Mouse (Mus musculus) liver, embryonic 13.5 days (tissue): ENCODE data around the gene Lyl1. TPM values are rescaled to one million over a fixed set of nuclear protein-coding genes. Genes with fewer than 3 reads are reported as not detected.
A peak's percentile ranks its signal among the peaks of the same experiment; 100 is the strongest.

Source experiments
- ATAC-seq: fragments of 200-750 bp; cut with Nextera tagmentation; 2 replicates; pipeline ENCODE4 v1.8.0; 2017; ENCODE audit warnings: low read depth, mild to moderate bottlenecking, moderate number of reproducible peaks, moderate library complexity
- DNase-seq: peaks from one replicate; pipeline ENCODE4 v3.0.0; 2022
- H3K27ac ChIP-seq: fragments of 300-500 bp; sonication (generic); 2 replicates; pipeline ENCODE4 v1.5.1; 2015; ENCODE audit warnings: moderate library complexity, mild to moderate bottlenecking, inconsistent platforms
- H3K27me3 ChIP-seq: fragments of 300-500 bp; sonication (generic); 2 replicates; pipeline ENCODE4 v1.6.1; 2015; ENCODE audit warnings: mild to moderate bottlenecking, inconsistent platforms
- H3K36me3 ChIP-seq: fragments of 300-500 bp; sonication (generic); 2 replicates; pipeline ENCODE4 v1.6.1; 2015; ENCODE audit warnings: mild to moderate bottlenecking, inconsistent platforms
- H3K4me1 ChIP-seq: fragments of 300-500 bp; sonication (generic); replicated peaks from 2 replicates; pipeline ENCODE4 v1.6.1; 2015; ENCODE audit warnings: inconsistent platforms
- H3K4me2 ChIP-seq: fragments of 300-500 bp; sonication (generic); 2 replicates; pipeline ENCODE4 v1.6.1; 2015; ENCODE audit warnings: inconsistent platforms, mild to moderate bottlenecking, moderate library complexity
- H3K4me3 ChIP-seq: fragments of 300-500 bp; sonication (generic); replicated peaks from 2 replicates; pipeline ENCODE4 v1.5.1; 2015; ENCODE audit warnings: mild to moderate bottlenecking, inconsistent platforms
- H3K9ac ChIP-seq: fragments of 300-500 bp; sonication (generic); 2 replicates; pipeline ENCODE4 v1.6.1; 2015; ENCODE audit warnings: mild to moderate bottlenecking, inconsistent platforms
- H3K9me3 ChIP-seq: fragments of 300-500 bp; sonication (generic); replicated peaks from 2 replicates; pipeline ENCODE4 v1.6.1; 2016; ENCODE audit warnings: inconsistent platforms
- WGBS: fragments of 180-500 bp; shearing (Covaris S2); methylation state at CpG from one replicate; pipeline ENCODE4 v1.1.7; 2015; ENCODE audit not compliant: insufficient replicate concordance; 5-methylcytosine and 5-hydroxymethylcytosine counted together
- polyA plus RNA-seq: library from polyadenylated mRNA; unstranded; fragments of >200 nt; fragmentation: Nextera tagmentation; extraction: Ambion mirVana; gene quantifications from 2 replicates; pipeline ENCODE4 v1.2.1, GENCODE M21; 2015

Lyl1 gene
- polyA plus RNA-seq, 1 experiment from 2014 or later = 61.3 TPM

GRCm38 (mm10) chr8:84704867-84705831, 3.9 kb downstream of the Lyl1 start:
- Histone ChIP-seq H3K9ac (peak overlapping the region; percentile 98), H3K4me3 (peak overlapping the region; percentile 88), H3K36me3 (peaks cover 22% of the 10 kb centered on the region), H3K9me3 (no peaks in the 10 kb centered on the region), H3K27ac (peak overlapping the region; percentile 98), H3K4me1 (peaks cover 79% of the 10 kb centered on the region), H3K4me2 (peak overlapping the region; percentile 95), H3K27me3 (peaks cover 26% of the 10 kb centered on the region)
- under 1% methylated on average over 61 of the region's 61 CpGs for WGBS
- ATAC-seq (0 out of 2 replicates have a peak, but pooled peaks have one; percentile 6), DNase-seq (peak; percentile 73)

DNA sequence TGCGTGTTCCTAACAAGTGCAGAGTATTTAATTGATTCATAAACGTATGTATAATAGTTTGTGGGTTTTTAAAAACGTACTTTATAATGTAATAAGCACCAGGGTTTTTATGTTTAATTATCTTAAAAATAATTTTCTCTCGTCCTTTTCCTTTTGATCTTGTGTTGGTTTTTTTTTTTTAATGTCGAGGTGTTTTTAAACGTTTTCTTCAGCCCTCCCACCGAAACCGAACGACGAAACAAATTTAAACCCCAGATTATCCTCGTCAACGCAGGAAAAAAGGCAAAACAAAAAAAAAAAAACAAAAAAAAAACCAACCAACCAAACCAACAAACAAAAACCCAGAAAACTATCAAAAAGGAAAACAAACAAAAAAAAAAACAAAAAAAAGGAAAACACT, 4.7 kb downstream of the Lyl1 start:
- Histone ChIP-seq H3K27ac (peak overlapping the region; percentile 98), H3K4me1 (peaks cover 71% of the 10 kb centered on the region), H3K4me2 (peak overlapping the region; percentile 95), H3K4me3 (peak overlapping the region; percentile 88), H3K36me3 (peaks cover 22% of the 10 kb centered on the region), H3K27me3 (peaks cover 27% of the 10 kb centered on the region), H3K9ac (peak overlapping the region; percentile 98), H3K9me3 (no peaks in the 10 kb centered on the region)
- DNase-seq = no peak
- WGBS = under 1% methylated on average over 12 of the region's 12 CpGs
- no peak for ATAC-seq

GRCm38 (mm10) chr8:84706610-84707266, 5.5 kb downstream of the Lyl1 start:
- Histone ChIP-seq H3K4me1 (peaks cover 70% of the 10 kb centered on the region), H3K27me3 (peaks cover 35% of the 10 kb centered on the region), H3K4me2 (peak overlapping the region; percentile 95), H3K9me3 (no peaks in the 10 kb centered on the region), H3K9ac (peak overlapping the region; percentile 98), H3K27ac (peak overlapping the region; percentile 98), H3K4me3 (peak overlapping the region; percentile 88), H3K36me3 (peaks cover 22% of the 10 kb centered on the region)
- WGBS = under 1% methylated on average over 43 of the region's 45 CpGs
- ATAC-seq (no peak), DNase-seq (peak; percentile 48)

- H3K27ac ChIP-seq = peak overlapping the region; percentile 98
- peaks cover 77% of the 10 kb centered on the region for H3K4me1 ChIP-seq
- peaks cover 21% of the 10 kb centered on the region for H3K36me3 ChIP-seq
- ATAC-seq (peak; percentile 33), DNase-seq (peak; percentile 81)
- WGBS = 4% methylated on average over 22 of the region's 22 CpGs
- peaks cover 42% of the 10 kb centered on the region for H3K27me3 ChIP-seq
- no peaks in the 10 kb centered on the region for H3K9me3 ChIP-seq
- H3K9ac ChIP-seq = peak overlapping the region; percentile 98
- peak overlapping the region; percentile 95 for H3K4me2 ChIP-seq
- peak overlapping the region; percentile 88 for H3K4me3 ChIP-seq
These were observed 6.1 kb downstream of the Lyl1 start for GRCm38 (mm10) chr8:84707267-84707883.

GRCm38 (mm10) chr8:84708071-84708541, 6.8 kb downstream of the Lyl1 start:
- no peak for ATAC-seq
- Histone ChIP-seq H3K27ac (peak overlapping the region; percentile 98), H3K36me3 (peaks cover 14% of the 10 kb centered on the region), H3K9ac (peak overlapping the region; percentile 98), H3K9me3 (no peaks in the 10 kb centered on the region), H3K4me3 (peak overlapping the region; percentile 88), H3K27me3 (peaks cover 44% of the 10 kb centered on the region), H3K4me2 (peak overlapping the region; percentile 95), H3K4me1 (peaks cover 81% of the 10 kb centered on the region)
- WGBS = 6% methylated on average over 15 of the region's 15 CpGs
- no peak for DNase-seq

DNA sequence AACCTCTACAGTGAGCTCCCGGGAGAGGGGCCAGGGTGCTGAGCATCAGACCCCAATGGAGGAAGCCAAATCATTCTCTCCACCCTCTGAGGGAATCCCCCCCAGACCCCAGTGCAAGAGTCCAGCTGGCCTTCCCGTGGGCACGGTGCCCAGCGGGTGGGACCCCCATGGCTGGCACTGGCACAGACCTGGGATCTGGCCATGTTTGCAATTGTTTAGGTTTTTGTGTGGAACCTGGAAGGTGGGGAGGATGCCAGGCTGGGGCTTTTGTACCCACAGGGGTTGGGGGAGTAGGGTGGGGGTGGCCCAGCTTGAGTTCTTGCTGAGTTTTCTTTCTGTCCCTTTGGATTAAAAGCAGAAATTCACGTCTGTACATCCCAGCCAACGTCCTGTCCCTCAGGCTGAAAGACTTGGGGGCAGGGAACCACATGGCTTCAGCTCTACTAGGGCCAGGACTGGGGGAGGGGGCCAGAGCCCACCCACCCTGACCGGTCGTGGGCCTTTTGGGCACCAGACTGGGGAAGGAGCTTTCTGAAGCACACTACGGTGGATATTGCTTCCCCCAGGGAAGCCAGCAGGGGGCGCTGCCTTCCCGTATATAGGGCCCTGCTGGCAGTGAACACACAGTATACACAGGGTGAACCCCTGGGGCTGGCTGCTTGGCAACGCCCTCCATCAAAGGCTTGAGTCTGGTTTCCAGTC, 7.7 kb downstream of the Lyl1 start:
- H3K4me2 ChIP-seq = peak overlapping the region; percentile 95
- peak; percentile 41 for ATAC-seq
- WGBS = 17% methylated on average over 12 of the region's 12 CpGs
- H3K27ac ChIP-seq = 0 out of 2 replicates have a peak overlapping the region, but pooled peaks have one; percentile 66
- peaks cover 80% of the 10 kb centered on the region for H3K4me1 ChIP-seq
- H3K9ac ChIP-seq = peak overlapping the region; percentile 98; the same call in 1 of the 2 replicates
- H3K27me3 ChIP-seq = peaks cover 52% of the 10 kb centered on the region
- H3K4me3 ChIP-seq = no peak overlapping the region
- peak; percentile 82 for DNase-seq
- H3K9me3 ChIP-seq = no peaks in the 10 kb centered on the region
- H3K36me3 ChIP-seq = peaks cover 5% of the 10 kb centered on the region

DNA sequence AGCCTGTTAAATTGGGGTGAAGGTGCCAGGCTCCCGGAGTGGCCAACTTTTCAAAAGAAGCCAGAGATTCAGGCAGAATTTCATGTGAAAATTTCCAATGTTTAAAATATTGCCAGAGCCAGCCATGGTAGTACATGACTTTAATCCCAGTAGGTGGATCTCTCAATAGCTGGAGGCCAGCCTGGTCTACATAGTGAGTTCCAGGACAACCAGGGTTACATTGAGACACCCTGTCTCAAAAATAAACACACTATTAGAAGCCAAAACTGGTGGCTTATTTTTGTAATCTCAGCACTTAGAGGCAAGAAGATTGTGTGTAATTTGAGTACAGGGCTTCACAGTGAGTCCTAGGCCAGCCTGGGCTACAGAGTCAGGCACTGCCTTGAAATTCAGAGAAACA, 8.7 kb downstream of the Lyl1 start:
- WGBS = 89% methylated on average over 1 of the region's 1 CpGs
- Histone ChIP-seq H3K36me3 (no peaks in the 10 kb centered on the region), H3K4me1 (peaks cover 78% of the 10 kb centered on the region), H3K9ac (no peak overlapping the region), H3K9me3 (no peaks in the 10 kb centered on the region), H3K4me2 (no peak overlapping the region), H3K27me3 (peaks cover 62% of the 10 kb centered on the region), H3K27ac (peak overlapping the region; percentile 66), H3K4me3 (no peak overlapping the region)
- DNase-seq (no peak), ATAC-seq (no peak)

GRCm38 (mm10) chr8:84711312-84711711, 10.1 kb downstream of the Lyl1 start:
- 0 out of 2 replicates have a peak overlapping the region, but pooled peaks have one; percentile 23 for H3K9ac ChIP-seq
- H3K4me3 ChIP-seq = no peak overlapping the region
- WGBS = 76% methylated on average over 3 of the region's 3 CpGs
- no peak overlapping the region for H3K4me2 ChIP-seq
- H3K27me3 ChIP-seq = peaks cover 65% of the 10 kb centered on the region
- H3K4me1 ChIP-seq = peaks cover 72% of the 10 kb centered on the region
- H3K9me3 ChIP-seq = no peaks in the 10 kb centered on the region
- no peaks in the 10 kb centered on the region for H3K36me3 ChIP-seq
- no peak for DNase-seq
- H3K27ac ChIP-seq = peak overlapping the region; percentile 58; the same call in 1 of the 2 replicates
- ATAC-seq = no peak

GRCm38 (mm10) chr8:84711933-84712758, 10.9 kb downstream of the Lyl1 start:
- no peak overlapping the region for H3K4me2 ChIP-seq
- no peaks in the 10 kb centered on the region for H3K9me3 ChIP-seq
- peak overlapping the region; percentile 33; the same call in 1 of the 2 replicates for H3K9ac ChIP-seq
- H3K27me3 ChIP-seq = peaks cover 63% of the 10 kb centered on the region
- 47% methylated on average over 11 of the region's 11 CpGs for WGBS
- ATAC-seq (no peak), DNase-seq (no peak)
- peak overlapping the region; percentile 58 for H3K27ac ChIP-seq
- H3K36me3 ChIP-seq = no peaks in the 10 kb centered on the region
- peaks cover 64% of the 10 kb centered on the region for H3K4me1 ChIP-seq
- no peak overlapping the region for H3K4me3 ChIP-seq

- no peak for ATAC-seq
- DNase-seq = no peak
- H3K4me3 ChIP-seq = no peak overlapping the region
- H3K4me2 ChIP-seq = no peak overlapping the region
- H3K27ac ChIP-seq = peak overlapping the region; percentile 55; the same call in 1 of the 2 replicates
- H3K4me1 ChIP-seq = peaks cover 62% of the 10 kb centered on the region
- H3K9me3 ChIP-seq = no peaks in the 10 kb centered on the region
- H3K36me3 ChIP-seq = no peaks in the 10 kb centered on the region
- WGBS = 55% methylated on average over 3 of the region's 3 CpGs
- no peak overlapping the region for H3K9ac ChIP-seq
- peaks cover 63% of the 10 kb centered on the region for H3K27me3 ChIP-seq
These were observed 11.5 kb downstream of the Lyl1 start for GRCm38 (mm10) chr8:84712759-84713120.
